Mouse (Mus musculus): Measurements from ENCODE around the gene Grb2.

GRCm38 (mm10) chr11:115705561-115705960 lies 2.8 kb downstream of the Grb2 start:
- TF ChIP-seq CTCF (IDR thresholded peaks at IDR 0.05), result no peak
- TF ChIP-seq EP300 (IDR thresholded peaks at IDR 0.05), result no peak

All from lung, postnatal 0 days (tissue).